Mouse (Mus musculus): Measurements from ENCODE around the gene Ndn. TPM values are rescaled to one million over a fixed set of nuclear protein-coding genes. Genes with fewer than 3 reads are reported as not detected.

Gene Ndn
- polyA plus RNA-seq, 1 experiment from 2014 or later = 50.7 TPM

DNA sequence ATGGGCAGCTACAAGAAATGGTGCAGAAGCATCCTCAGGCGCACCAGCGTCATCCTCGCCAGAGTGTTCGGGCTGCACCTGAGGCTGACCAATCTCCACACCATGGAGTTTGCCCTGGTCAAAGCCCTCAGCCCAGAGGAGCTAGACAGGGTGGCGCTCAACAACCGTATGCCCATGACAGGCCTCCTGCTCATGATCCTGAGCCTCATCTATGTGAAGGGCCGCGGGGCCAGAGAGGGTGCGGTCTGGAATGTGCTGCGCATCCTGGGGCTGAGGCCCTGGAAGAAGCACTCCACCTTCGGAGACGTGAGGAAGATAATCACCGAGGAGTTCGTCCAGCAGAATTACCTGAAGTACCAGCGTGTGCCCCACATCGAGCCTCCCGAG lies 2.4 kb downstream of the Ndn start:
- Histone ChIP-seq H3K4me1 (replicated peaks; ENCODE audit: insufficient read depth, low read length) (no peaks in the 10 kb centered on the region), H3K27me3 (ENCODE audit: insufficient read depth, low read length) (no peaks in the 10 kb centered on the region), H3K36me3 (ENCODE audit: insufficient read depth, low read length) (no peaks in the 10 kb centered on the region), H3K9me3 (replicated peaks; ENCODE audit: low read length) (no peaks in the 10 kb centered on the region), H3K9ac (ENCODE audit: low read depth, low read length) (peak overlapping the region; percentile 56; the same call in 1 of the 2 replicates), H3K4me2 (ENCODE audit: low read length) (peak overlapping the region; percentile 61), H3K4me3 (replicated peaks; ENCODE audit: low read depth, low read length) (peak overlapping the region; percentile 39), H3K27ac (no peak overlapping the region)
- peak; percentile 53; the same call in 1 of the 2 replicates for ATAC-seq (replicated peaks; ENCODE audit: low FRiP score, low read depth)
- WGBS = 41% methylated on average over 17 of the region's 17 CpGs
- no peak for TF ChIP-seq CTCF (IDR thresholded peaks at IDR 0.05; ENCODE audit: low read depth)
- DNase-seq (ENCODE audit: low spot score) = no peak

DNA sequence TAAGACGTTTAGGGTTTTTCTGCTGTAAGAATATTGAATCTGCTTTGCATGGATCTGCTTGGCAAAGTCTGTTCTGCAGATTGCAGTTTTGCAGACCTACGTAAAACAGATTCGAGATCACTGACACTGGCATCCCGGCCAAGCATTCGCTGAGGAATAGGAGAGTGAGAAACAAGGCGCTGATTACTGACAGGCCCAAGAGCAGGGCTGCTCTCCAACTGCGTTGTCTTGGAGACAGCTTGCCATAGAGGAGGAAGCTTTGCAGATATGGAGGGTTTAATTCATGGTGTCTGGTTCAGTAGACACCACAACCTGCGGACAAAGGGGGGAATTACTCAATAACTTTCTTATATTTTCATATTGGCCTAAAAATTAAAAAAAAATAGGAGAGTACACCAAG lies 4.9 kb downstream of the Ndn start:
- 58% methylated on average over 8 of the region's 8 CpGs for WGBS
- no peak overlapping the region for H3K4me3 ChIP-seq (replicated peaks; ENCODE audit: low read depth, low read length)
- no peaks in the 10 kb centered on the region for H3K9me3 ChIP-seq (replicated peaks; ENCODE audit: low read length)
- ATAC-seq (replicated peaks; ENCODE audit: low FRiP score, low read depth) (no peak), DNase-seq (ENCODE audit: low spot score) (no peak)
- no peak for TF ChIP-seq CTCF (IDR thresholded peaks at IDR 0.05; ENCODE audit: low read depth)
- H3K27ac ChIP-seq = no peak overlapping the region
- no peak overlapping the region for H3K4me2 ChIP-seq (ENCODE audit: low read length)
- H3K9ac ChIP-seq (ENCODE audit: low read depth, low read length) = no peak overlapping the region
- no peaks in the 10 kb centered on the region for H3K27me3 ChIP-seq (ENCODE audit: insufficient read depth, low read length)
- no peaks in the 10 kb centered on the region for H3K36me3 ChIP-seq (ENCODE audit: insufficient read depth, low read length)
- H3K4me1 ChIP-seq (replicated peaks; ENCODE audit: insufficient read depth, low read length) = no peaks in the 10 kb centered on the region

- TF ChIP-seq CTCF (IDR thresholded peaks at IDR 0.05; ENCODE audit: low read depth) = no peak
- no peak overlapping the region for H3K27ac ChIP-seq
- H3K4me3 ChIP-seq (replicated peaks; ENCODE audit: low read depth, low read length) = no peak overlapping the region
- H3K36me3 ChIP-seq (ENCODE audit: insufficient read depth, low read length) = no peaks in the 10 kb centered on the region
- no peaks in the 10 kb centered on the region for H3K27me3 ChIP-seq (ENCODE audit: insufficient read depth, low read length)
- H3K4me1 ChIP-seq (replicated peaks; ENCODE audit: insufficient read depth, low read length) = no peaks in the 10 kb centered on the region
- no peak overlapping the region for H3K9ac ChIP-seq (ENCODE audit: low read depth, low read length)
- no peaks in the 10 kb centered on the region; the same call in 1 of the 2 replicates for H3K9me3 ChIP-seq (replicated peaks; ENCODE audit: low read length)
- WGBS = 39% methylated on average over 7 of the region's 7 CpGs
- ATAC-seq (replicated peaks; ENCODE audit: low FRiP score, low read depth) (no peak), DNase-seq (ENCODE audit: low spot score) (no peak)
- no peak overlapping the region for H3K4me2 ChIP-seq (ENCODE audit: low read length)
Observed at GRCm38 (mm10) chr7:62365039-62365636, 18.8 kb downstream of the Ndn start.

GRCm38 (mm10) chr7:62366730-62367129 lies 20.4 kb downstream of the Ndn start:
- 78% methylated on average over 8 of the region's 8 CpGs for WGBS

GRCm38 (mm10) chr7:62375658-62376057 lies 29.3 kb downstream of the Ndn start:
- H3K36me3 ChIP-seq (ENCODE audit: insufficient read depth, low read length) = no peaks in the 10 kb centered on the region
- WGBS = 31% methylated on average over 4 of the region's 4 CpGs
- no peaks in the 10 kb centered on the region for H3K9me3 ChIP-seq (replicated peaks; ENCODE audit: low read length)
- ATAC-seq (replicated peaks; ENCODE audit: low FRiP score, low read depth) (no peak), DNase-seq (ENCODE audit: low spot score) (peak; percentile 18)
- H3K4me2 ChIP-seq (ENCODE audit: low read length) = no peak overlapping the region
- no peak overlapping the region for H3K9ac ChIP-seq (ENCODE audit: low read depth, low read length)
- no peaks in the 10 kb centered on the region for H3K4me1 ChIP-seq (replicated peaks; ENCODE audit: insufficient read depth, low read length)
- no peak overlapping the region for H3K4me3 ChIP-seq (replicated peaks; ENCODE audit: low read depth, low read length)
- TF ChIP-seq CTCF (IDR thresholded peaks at IDR 0.05; ENCODE audit: low read depth) = peak; percentile 65
- H3K27ac ChIP-seq = no peak overlapping the region
- H3K27me3 ChIP-seq (ENCODE audit: insufficient read depth, low read length) = no peaks in the 10 kb centered on the region

More at GRCm38 (mm10) chr7:62366730-62367129, 20.4 kb downstream of the Ndn start:
- H3K27me3 ChIP-seq (ENCODE audit: insufficient read depth, low read length) = no peaks in the 10 kb centered on the region
- H3K9me3 ChIP-seq (replicated peaks; ENCODE audit: low read length) = no peaks in the 10 kb centered on the region; the same call in 1 of the 2 replicates
- no peak overlapping the region for H3K9ac ChIP-seq (ENCODE audit: low read depth, low read length)
- no peak for TF ChIP-seq CTCF (IDR thresholded peaks at IDR 0.05; ENCODE audit: low read depth)
- no peaks in the 10 kb centered on the region for H3K36me3 ChIP-seq (ENCODE audit: insufficient read depth, low read length)
- ATAC-seq (replicated peaks; ENCODE audit: low FRiP score, low read depth) (no peak), DNase-seq (ENCODE audit: low spot score) (no peak)
- no peaks in the 10 kb centered on the region for H3K4me1 ChIP-seq (replicated peaks; ENCODE audit: insufficient read depth, low read length)
- H3K4me2 ChIP-seq (ENCODE audit: low read length) = no peak overlapping the region
- no peak overlapping the region for H3K4me3 ChIP-seq (replicated peaks; ENCODE audit: low read depth, low read length)
- no peak overlapping the region for H3K27ac ChIP-seq

- ATAC-seq (replicated peaks; ENCODE audit: low FRiP score, low read depth) (peak; percentile 43; the same call in 1 of the 2 replicates), DNase-seq (ENCODE audit: low spot score) (peak; percentile 2)
- Histone ChIP-seq H3K36me3 (ENCODE audit: insufficient read depth, low read length) (no peaks in the 10 kb centered on the region), H3K4me2 (ENCODE audit: low read length) (peak within 1 kb of the TSS; percentile 55), H3K9me3 (replicated peaks; ENCODE audit: low read length) (no peaks in the 10 kb centered on the region), H3K4me3 (replicated peaks; ENCODE audit: low read depth, low read length) (peak within 1 kb of the TSS; percentile 30), H3K27ac (no peak within 1 kb of the TSS), H3K27me3 (ENCODE audit: insufficient read depth, low read length) (no peaks in the 10 kb centered on the region), H3K4me1 (replicated peaks; ENCODE audit: insufficient read depth, low read length) (no peaks in the 10 kb centered on the region), H3K9ac (ENCODE audit: low read depth, low read length) (no peak within 1 kb of the TSS)
- no peak for TF ChIP-seq CTCF (IDR thresholded peaks at IDR 0.05; ENCODE audit: low read depth)
- WGBS = 28% methylated on average over 31 of the region's 31 CpGs
Observed at GRCm38 (mm10) chr7:62376510-62377304, 30.3 kb downstream of the Ndn start, which contains the start of gene Magel2. Gene Magel2 (plus strand): TSS chr7:62377010.
